Mouse (Mus musculus) heart, postnatal 0 days (tissue): ENCODE measurements at regions not wholly inside any gene's neighbourhood (a gene's known extent, or its start where the extent isn't known, plus 50 kb on each side); places are given as distances from the start of the nearest gene placed in this dataset.

Source experiments
- CTCF ChIP-seq: IDR thresholded peaks from 2 replicates; pipeline ENCODE4 v1.5.1; 2016; ENCODE audit warnings: antibody characterized with exemption, control low read depth, low read depth
- EP300 ChIP-seq: IDR thresholded peaks from 2 replicates; pipeline ENCODE4 v1.6.1; 2016; ENCODE audit warnings: antibody characterized with exemption, low read depth

- no peak for TF ChIP-seq CTCF
- no peak for TF ChIP-seq EP300
Observed at GRCm38 (mm10) chr1:194318351-194318750, 299.7 kb upstream of the Plxna2 start.
